In the genomic region with DNA sequence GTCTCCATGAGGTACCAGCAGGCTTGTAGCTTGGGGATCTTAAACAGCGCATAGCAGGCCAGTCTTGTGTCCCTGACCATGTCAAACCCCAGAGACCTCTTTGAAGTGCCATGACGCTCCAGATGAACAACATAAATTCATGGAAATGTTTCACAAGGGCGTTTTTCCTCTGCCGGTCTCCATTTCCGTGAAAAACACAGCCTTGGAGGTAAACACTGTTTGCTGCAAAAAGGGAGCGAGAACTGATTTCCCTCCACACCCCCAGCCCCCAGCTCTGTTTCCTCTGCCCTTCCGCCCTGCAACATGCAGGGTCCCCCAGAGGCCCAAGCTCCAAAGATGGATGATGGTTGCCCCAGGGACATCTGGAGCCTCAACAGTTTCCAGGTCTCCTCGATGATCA, we compare ENCODE assay signal across 11 mouse cellular contexts. TPM values are rescaled to one million over a fixed set of nuclear protein-coding genes. Genes with fewer than 3 reads are reported as not detected.
DNase-seq lines count a peak whose midpoint lies in the region; ATAC-seq lines count a peak whose summit lies in the region.
"Had no signal": no experiment of that assay in that cellular context is flagged by ENCODE, and none has a peak within 500 bp of the region (broad histone marks: within the 10 kb centered on the region; RNA-seq: fewer than 3 reads in every experiment).

No protein-coding gene starts in this region.

- H3K4me3 ChIP-seq in forebrain, embryonic 14.5 days (ENCODE audit: low read depth, low read length), result no peak overlapping the region
- no peak overlapping the region for H3K4me3 ChIP-seq in forebrain, embryonic 11.5 days (ENCODE audit: low read depth, low read length)
- no peak overlapping the region for H3K4me3 ChIP-seq in kidney, embryonic 16.5 days (ENCODE audit: low read length)
- H3K4me3 ChIP-seq in brown adipose tissue, adult 24 weeks (ENCODE audit: insufficient read depth, low read depth, low read length), result no peak overlapping the region
- no peak overlapping the region for H3K4me3 ChIP-seq in midbrain, embryonic 12.5 days

- no peaks in the 10 kb centered on the region for H3K27me3 ChIP-seq in forebrain, embryonic 14.5 days (replicated peaks; ENCODE audit: control insufficient read depth, insufficient read depth, low read length)
- H3K27me3 ChIP-seq in forebrain, embryonic 11.5 days (ENCODE audit: control insufficient read depth, insufficient read depth, low read length), result no peaks in the 10 kb centered on the region
- no peaks in the 10 kb centered on the region for H3K27me3 ChIP-seq in kidney, embryonic 16.5 days (ENCODE audit: insufficient read depth, low read length)
- no peaks in the 10 kb centered on the region for H3K27me3 ChIP-seq in midbrain, embryonic 12.5 days

- no peak overlapping the region for H3K4me2 ChIP-seq in forebrain, embryonic 14.5 days (ENCODE audit: low read length)
- H3K4me2 ChIP-seq in forebrain, embryonic 11.5 days (ENCODE audit: low read depth, low read length, severe bottlenecking), result no peak overlapping the region
- no peak overlapping the region for H3K4me2 ChIP-seq in kidney, embryonic 16.5 days (replicated peaks; ENCODE audit: low read depth, low read length)
- no peak overlapping the region for H3K4me2 ChIP-seq in midbrain, embryonic 12.5 days (replicated peaks)

- H3K9ac ChIP-seq in forebrain, embryonic 14.5 days (ENCODE audit: low read length), result no peak overlapping the region
- H3K9ac ChIP-seq in forebrain, embryonic 11.5 days (ENCODE audit: low read length), result no peak overlapping the region
- no peak overlapping the region for H3K9ac ChIP-seq in kidney, embryonic 16.5 days (replicated peaks; ENCODE audit: low read length)
- no peak overlapping the region for H3K9ac ChIP-seq in midbrain, embryonic 12.5 days (replicated peaks)

- H3K36me3 ChIP-seq in forebrain, embryonic 14.5 days (ENCODE audit: control insufficient read depth, insufficient read depth, low read length), result no peaks in the 10 kb centered on the region
- no peaks in the 10 kb centered on the region for H3K36me3 ChIP-seq in forebrain, embryonic 11.5 days (ENCODE audit: control insufficient read depth, insufficient read depth, low read length)
- no peaks in the 10 kb centered on the region for H3K36me3 ChIP-seq in kidney, embryonic 16.5 days (ENCODE audit: insufficient read depth, low read length)
- H3K36me3 ChIP-seq in midbrain, embryonic 12.5 days, result no peaks in the 10 kb centered on the region

- H3K27ac ChIP-seq in forebrain, embryonic 14.5 days (ENCODE audit: low read depth, low read length), result peak overlapping the region; percentile 39; the same call in 1 of the 2 replicates
- H3K27ac ChIP-seq in forebrain, embryonic 11.5 days (ENCODE audit: low read depth, low read length), result no peak overlapping the region
- H3K27ac ChIP-seq in kidney, embryonic 16.5 days (ENCODE audit: low read length), result peak overlapping the region; percentile 11; the same call in 1 of the 2 replicates
- peak overlapping the region; percentile 85 for H3K27ac ChIP-seq in brown adipose tissue, adult 24 weeks (replicated peaks; ENCODE audit: low read depth, low read length)
- H3K27ac ChIP-seq in midbrain, embryonic 12.5 days (replicated peaks), result peak overlapping the region; percentile 31

- peaks cover 33% of the 10 kb centered on the region for H3K4me1 ChIP-seq in forebrain, embryonic 14.5 days (ENCODE audit: control insufficient read depth, insufficient read depth, low read length)
- peaks cover 8% of the 10 kb centered on the region; the same call in 1 of the 2 replicates for H3K4me1 ChIP-seq in forebrain, embryonic 11.5 days (replicated peaks; ENCODE audit: control insufficient read depth, insufficient read depth, low read length)
- H3K4me1 ChIP-seq in kidney, embryonic 16.5 days (ENCODE audit: insufficient read depth, low read length), result 0 out of 2 replicates have a peak, but pooled peaks cover 3% of the 10 kb centered on the region
- peaks cover 7% of the 10 kb centered on the region for H3K4me1 ChIP-seq in brown adipose tissue, adult 24 weeks (ENCODE audit: control insufficient read depth, insufficient read depth, insufficient read length, low read length)
- peaks cover 52% of the 10 kb centered on the region for H3K4me1 ChIP-seq in midbrain, embryonic 12.5 days

- H3K9me3 ChIP-seq in forebrain, embryonic 14.5 days (replicated peaks; ENCODE audit: control insufficient read depth, low read length), result no peaks in the 10 kb centered on the region
- H3K9me3 ChIP-seq in forebrain, embryonic 11.5 days (ENCODE audit: control insufficient read depth, low read length), result no peaks in the 10 kb centered on the region
- H3K9me3 ChIP-seq in kidney, embryonic 16.5 days (ENCODE audit: low read length), result no peaks in the 10 kb centered on the region
- H3K9me3 ChIP-seq in midbrain, embryonic 12.5 days, result no peaks in the 10 kb centered on the region

- no peak for DNase-seq in forebrain, embryonic 14.5 days (ENCODE audit: low spot score)
- DNase-seq in forebrain, embryonic 11.5 days (ENCODE audit: low spot score), result no peak
- DNase-seq in kidney, adult 11 months, result no peak
- DNase-seq in thymus, postnatal 14 days, result no peak
- no peak for DNase-seq in liver
- DNase-seq: cerebellum, postnatal 36 days; right cerebral cortex, adult 18-20 months had no signal

- no peak for ATAC-seq in forebrain, embryonic 14.5 days
- ATAC-seq in forebrain, embryonic 11.5 days (replicated peaks; ENCODE audit: low FRiP score), result no peak
- ATAC-seq in kidney, embryonic 16.5 days (ENCODE audit: low FRiP score, low TSS enrichment), result no peak
- ATAC-seq in midbrain, embryonic 12.5 days (ENCODE audit: low FRiP score, low read depth), result no peak
- ATAC-seq: inflammation-experienced regulatory T-cells, adult 6 months had no signal

- WGBS in forebrain, embryonic 14.5 days, result 80% methylated on average over 8 of the region's 8 CpGs
- WGBS in forebrain, embryonic 11.5 days, result 91% methylated on average over 8 of the region's 8 CpGs
- 52% methylated on average over 8 of the region's 8 CpGs for WGBS in kidney, embryonic 16.5 days
- 81% methylated on average over 8 of the region's 8 CpGs for WGBS in midbrain, embryonic 12.5 days

RNA-seq across cellular contexts. Expression of a gene that starts 24.3 kb away (rescaled TPM):
- polyA plus RNA-seq in forebrain, embryonic 14.5 days (2014; fragmentation: Nextera tagmentation; extraction: Ambion mirVana), result 2,256 and 2,267 TPM in 2 replicates
- 1,244 and 1,283 TPM in 2 replicates for polyA plus RNA-seq in forebrain, embryonic 11.5 days (2014; fragmentation: Nextera tagmentation; extraction: Ambion mirVana)
- polyA plus RNA-seq in kidney, embryonic 16.5 days (2015; fragmentation: Nextera tagmentation; extraction: Ambion mirVana), result 1,160 and 1,207 TPM in 2 replicates
- polyA plus RNA-seq in brown adipose tissue, adult 24 weeks (2012; ENCODE audit: insufficient read depth, insufficient read length, missing spikeins), result 398 and 421 TPM in 2 replicates
- polyA plus RNA-seq in midbrain, embryonic 12.5 days (2016; fragmentation: Nextera tagmentation; extraction: Ambion mirVana), result 1,734 and 1,740 TPM in 2 replicates
